Mouse (Mus musculus) spleen, adult 12 weeks (tissue): ENCODE data around the gene Col4a6.

Experiments used
- DNase-seq: peaks from one replicate; pipeline ENCODE4 v3.0.0; 2022; ENCODE audit warnings: low spot score

Col4a6 gene

GRCm38 (mm10) chrX:141473470-141474302 is at the start of gene Col4a6:
Gene Col4a6 (minus strand): TSS chrX:141474076.
- DNase-seq = no peak

GRCm38 (mm10) chrX:141503125-141503524 is 29.2 kb upstream of the Col4a6 start:
- no peak for DNase-seq

GRCm38 (mm10) chrX:141494545-141494944 is 20.7 kb upstream of the Col4a6 start:
- no peak for DNase-seq

DNA sequence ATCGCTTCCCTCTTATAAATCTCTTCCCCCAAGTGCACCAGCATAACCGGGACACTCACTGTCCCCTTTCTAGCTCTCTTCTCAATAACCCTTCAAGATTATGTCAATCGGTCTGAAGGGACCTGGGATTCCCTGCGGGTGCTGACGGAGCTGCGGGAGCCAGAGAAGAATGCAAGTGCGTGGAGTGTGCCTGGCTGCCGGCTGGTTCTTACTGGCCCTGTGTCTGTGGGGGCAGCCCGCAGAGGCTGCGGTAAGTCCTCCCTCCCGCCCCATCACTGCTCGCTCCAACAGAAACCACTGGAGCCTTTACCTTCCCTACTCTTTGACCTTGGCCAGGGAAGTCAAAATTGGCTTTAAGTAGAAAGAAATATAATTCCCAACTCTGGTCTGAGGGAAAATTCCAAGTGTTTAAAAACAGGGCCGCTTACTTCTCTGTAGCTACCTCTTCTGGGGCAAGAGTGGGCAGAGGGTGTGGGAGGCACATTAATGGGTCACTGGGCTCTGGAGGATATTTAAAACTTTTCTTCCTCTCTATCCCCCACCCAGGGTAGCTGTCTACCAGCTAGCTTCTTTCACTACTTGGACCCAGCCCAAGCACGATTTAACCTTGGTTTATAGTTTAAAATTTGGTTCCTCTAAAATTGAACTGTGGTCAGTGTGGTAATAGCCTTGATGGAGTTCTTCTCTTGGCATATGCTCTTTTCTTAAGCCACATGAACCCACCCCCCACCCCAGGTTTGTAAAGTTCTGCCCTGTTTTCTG is 1.9 kb upstream of the Col4a6 start:
- no peak for DNase-seq

DNA sequence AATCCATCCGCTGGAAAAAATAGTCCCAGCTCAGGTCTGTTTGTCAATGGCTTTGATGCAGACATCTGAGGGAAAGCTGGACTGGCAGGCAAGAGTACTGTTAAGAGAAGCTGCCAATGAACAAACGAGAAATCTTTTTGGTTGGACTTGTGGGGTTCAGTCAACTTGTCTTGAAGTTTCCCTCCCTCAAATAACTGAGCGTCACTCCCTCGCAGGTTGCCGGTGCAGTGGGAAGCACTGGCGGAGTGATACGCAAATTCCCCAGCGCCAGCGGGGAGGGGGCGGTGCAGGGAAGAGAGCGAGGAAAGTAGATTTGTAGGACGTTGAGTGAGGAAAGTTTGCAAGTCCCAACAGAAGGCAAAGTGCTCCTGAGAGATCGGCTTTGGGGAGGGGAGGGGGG is 1.2 kb upstream of the Col4a6 start, which contains the start of gene Col4a5:
Gene Col4a5, plus strand, starts transcription at position 276 of the 400 bp plus-strand sequence.
- DNase-seq = no peak

GRCm38 (mm10) chrX:141447936-141448335 is 25.9 kb downstream of the Col4a6 start:
- no peak for DNase-seq

GRCm38 (mm10) chrX:141439423-141439822 is 34.5 kb downstream of the Col4a6 start:
- DNase-seq = no peak

- DNase-seq = no peak
These were observed 37.1 kb downstream of the Col4a6 start for GRCm38 (mm10) chrX:141436780-141437179.

DNA sequence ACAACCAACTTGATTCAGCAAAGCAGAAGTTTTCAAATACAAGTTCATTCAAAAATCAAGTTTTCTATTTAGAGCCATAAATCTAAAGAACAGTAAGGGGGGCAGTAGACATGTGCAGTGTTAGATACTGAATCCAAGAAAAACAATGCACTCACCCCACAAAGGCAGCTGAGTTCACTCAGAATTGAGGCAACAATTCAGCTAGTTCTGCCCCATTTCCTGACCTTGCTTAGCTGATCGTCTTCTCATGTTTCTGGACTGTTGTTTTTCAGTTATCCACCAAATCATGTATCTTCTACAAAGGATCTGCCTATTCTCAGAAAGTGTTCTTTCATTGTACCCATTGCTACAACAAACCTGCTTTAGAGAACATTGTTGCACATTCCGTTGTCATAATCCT is 58.6 kb downstream of the Col4a6 start:
- DNase-seq = no peak

DNA sequence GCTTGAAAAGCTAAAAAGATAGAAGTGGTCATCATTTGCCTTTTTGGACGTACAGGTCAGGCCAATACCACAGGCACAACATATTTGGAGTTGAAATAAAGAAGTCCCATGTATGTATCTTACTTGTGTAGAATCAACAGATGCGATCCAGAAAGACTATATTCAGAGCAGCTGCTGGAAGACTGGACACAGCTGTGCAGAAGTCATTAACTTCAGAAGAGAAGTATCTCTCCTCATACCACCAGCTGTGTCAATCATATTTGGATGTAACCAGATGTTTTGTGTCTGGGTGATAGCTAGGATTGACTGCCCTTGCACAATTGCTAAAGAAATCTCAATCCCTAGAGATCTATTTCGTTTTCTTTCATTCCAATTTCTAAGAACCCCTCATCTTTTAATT is 77.6 kb downstream of the Col4a6 start:
- DNase-seq = no peak

- no peak for DNase-seq
These were observed 88.3 kb downstream of the Col4a6 start for GRCm38 (mm10) chrX:141385399-141386105.

DNA sequence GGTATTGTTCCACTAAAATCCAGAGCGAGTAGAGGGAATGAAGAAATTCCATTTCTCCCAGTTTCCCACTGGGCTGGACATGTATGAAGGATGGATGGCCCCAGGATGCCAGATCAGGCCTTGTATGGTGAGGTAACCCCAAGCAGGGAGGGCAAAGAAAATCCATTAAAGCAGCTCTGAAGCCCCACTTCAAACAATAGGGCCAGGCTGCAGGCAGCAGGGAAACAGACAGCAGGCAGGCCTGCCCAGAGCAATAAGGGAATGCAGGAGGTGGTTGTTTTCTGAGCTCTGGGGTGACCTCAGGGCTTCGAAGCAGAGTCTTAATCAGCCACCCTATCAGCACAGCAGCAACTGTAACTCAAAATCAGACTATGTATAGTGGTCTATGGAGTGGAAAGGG is 89.2 kb downstream of the Col4a6 start:
- DNase-seq = no peak

- DNase-seq = no peak
These were observed 103.6 kb downstream of the Col4a6 start for GRCm38 (mm10) chrX:141370276-141370675.

- DNase-seq = no peak
These were observed 110.5 kb downstream of the Col4a6 start for GRCm38 (mm10) chrX:141363331-141363730.

DNA sequence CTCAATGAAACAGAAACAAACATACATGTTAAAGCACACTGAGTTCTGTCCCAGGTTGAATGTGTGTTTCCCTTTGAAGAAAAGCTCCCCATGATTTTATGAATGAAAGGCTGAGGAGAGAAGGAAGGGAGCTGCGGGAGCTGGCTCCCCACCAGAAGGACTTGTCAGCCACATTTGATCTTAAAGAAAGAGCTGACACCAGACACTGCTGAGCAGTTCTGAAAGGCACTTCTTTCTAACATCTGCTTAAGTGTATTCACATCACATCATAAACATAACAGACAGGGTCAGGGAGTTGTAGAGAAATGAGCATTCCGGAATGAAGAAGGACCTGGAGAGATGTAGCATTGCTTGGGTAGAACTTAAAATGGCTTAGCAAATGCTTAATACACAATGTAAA is 132.5 kb downstream of the Col4a6 start:
- DNase-seq = no peak

DNA sequence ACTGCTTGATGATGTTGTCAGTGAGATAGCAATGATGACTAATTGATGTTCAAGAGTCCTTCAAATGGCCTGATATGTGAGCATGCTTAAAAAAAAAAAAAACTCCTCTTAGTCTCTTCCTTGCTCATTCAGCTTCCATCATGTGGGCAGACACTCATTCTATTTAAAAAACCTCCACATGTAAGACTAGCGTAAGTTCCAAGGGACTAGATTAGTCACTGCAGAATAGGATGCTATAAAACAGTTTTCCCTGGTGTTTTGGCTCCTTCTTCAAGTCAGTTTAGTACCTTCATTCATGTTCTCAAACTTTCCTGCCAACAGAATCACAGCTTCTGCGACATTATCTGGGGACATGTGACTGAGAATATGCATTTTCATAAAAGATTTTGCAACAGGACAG is 145.8 kb downstream of the Col4a6 start:
- no peak for DNase-seq

DNA sequence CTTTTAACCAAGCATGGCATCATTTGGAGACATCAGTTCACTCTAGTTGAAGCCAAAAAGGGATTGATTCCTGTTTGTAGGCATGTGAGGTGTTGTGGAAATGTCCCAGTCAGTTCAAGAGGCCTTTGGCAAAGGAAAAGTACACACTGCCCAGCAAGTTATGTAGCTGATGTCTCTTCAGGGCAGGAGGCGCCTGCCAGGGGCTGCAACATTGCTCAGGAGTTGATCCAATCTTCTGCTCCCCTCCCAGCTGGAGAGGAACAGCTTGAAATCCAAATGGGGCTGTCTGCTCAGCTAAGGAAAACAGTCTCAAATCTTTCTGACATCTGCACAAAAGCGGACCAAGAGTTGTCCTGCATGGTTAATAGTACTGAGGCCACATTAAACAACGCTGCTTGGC is 149.7 kb downstream of the Col4a6 start:
- no peak for DNase-seq

DNA sequence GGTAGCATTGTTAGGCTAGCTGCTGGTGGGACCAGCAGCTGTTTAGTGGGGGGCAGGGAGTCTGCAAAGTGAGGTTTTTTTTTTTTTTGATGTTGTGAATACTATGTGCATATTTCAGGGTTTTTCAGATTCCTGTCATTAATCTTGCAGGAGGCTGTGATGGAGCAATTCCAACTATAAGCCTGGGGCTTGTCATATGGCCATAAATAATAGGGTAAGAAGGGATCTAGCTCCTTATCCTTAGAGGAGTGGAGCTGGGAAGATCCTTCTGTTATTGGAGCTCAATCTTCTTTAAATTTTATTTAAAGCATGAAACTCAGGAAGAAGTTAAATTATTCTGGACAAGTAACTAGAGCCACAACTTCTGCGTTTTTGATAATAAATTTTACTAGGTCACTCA is 157.7 kb downstream of the Col4a6 start:
- no peak for DNase-seq

DNA sequence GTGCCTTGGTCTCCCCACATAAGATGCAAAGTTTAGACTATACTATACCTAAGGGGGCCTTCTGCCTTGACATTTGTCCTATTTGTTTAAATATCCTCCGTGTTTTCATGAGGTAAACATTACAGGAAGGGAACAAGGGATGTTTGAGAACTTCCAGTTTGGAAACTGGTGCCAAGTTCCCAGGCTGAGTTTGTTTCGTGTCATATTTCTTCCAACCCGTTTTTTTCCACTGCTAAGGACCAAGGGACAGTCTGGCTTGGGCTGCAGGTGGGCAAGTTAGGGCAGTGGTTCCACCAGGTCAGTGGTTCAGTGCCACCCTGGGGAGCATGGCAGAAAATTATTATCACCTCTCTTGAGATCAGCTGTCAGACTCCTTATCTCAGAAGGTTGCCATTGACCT is 158.1 kb downstream of the Col4a6 start:
- no peak for DNase-seq

GRCm38 (mm10) chrX:141292702-141293462 is 181.0 kb downstream of the Col4a6 start:
- DNase-seq = no peak

GRCm38 (mm10) chrX:141276397-141276796 is 197.5 kb downstream of the Col4a6 start:
- no peak for DNase-seq

DNA sequence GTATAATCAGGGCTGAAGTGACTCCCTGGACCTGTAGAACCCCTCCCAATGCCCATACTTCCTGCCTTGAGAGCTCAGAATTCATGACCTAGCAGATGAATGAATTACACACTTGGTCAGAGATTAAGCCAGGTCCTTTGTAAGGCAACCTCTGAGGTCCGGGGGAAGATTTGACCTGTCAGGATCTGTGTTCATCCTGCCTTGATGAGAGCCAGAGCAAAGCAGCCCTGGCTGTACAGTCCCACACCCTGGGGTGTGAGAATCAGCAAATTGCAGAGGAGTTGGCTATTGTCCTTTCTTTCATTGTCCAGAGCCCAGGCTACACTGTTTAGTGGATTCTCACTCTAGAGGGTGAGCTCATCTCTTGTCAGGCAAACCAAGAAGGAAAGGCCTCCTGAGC is 207.9 kb downstream of the Col4a6 start:
- no peak for DNase-seq
